In the genomic region with DNA sequence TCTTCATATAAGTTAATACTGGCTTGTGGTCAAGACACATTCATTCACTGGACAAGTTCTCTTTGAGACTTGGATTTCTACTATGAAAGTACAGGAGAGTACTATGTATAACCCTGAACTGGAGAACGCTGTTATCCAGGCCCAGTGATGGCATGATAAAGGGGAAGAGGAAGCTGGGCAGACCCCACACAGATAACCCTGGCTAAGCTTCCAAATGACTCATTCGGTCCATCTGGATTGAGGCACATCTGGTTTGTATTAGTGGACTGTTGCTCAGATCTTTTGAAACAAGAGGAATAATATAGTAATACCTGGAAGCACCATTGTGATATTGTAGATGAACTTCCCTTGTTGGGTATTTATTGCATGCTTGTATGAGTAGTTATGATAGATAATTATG, we compare ENCODE assay signal across 23 mouse cellular contexts.
A peak's percentile ranks its signal among the peaks of the same experiment; 100 is the strongest.
DNase-seq lines count a peak whose midpoint lies in the region; ATAC-seq lines count a peak whose summit lies in the region.
"Had no signal": no experiment of that assay in that cellular context is flagged by ENCODE, and none has a peak within 500 bp of the region (broad histone marks: within the 10 kb centered on the region; RNA-seq: fewer than 3 reads in every experiment).

No protein-coding gene starts in this region.

- DNase-seq in embryo, embryonic 10 days (ENCODE audit: low spot score): peak; percentile 73
- DNase-seq in embryo, embryonic 11.5 days (ENCODE audit: low read depth, low spot score): peak; percentile 8
- peak; percentile 23 for DNase-seq in limb, embryonic 11.5 days (ENCODE audit: low spot score)
- no peak for DNase-seq in adrenal gland, postnatal 25 days
- no peak for DNase-seq in layer of hippocampus, postnatal 25 days (ENCODE audit: extremely low spot score in 1 of 2, low spot score in 1 of 2)
- DNase-seq: adrenal gland, postnatal 10 days; B cell, adult 2 months; cerebellum, adult 18-20 months; cerebellum, adult 9-11 months; cerebellum, postnatal 36 days; forebrain, postnatal 0 days; gastrocnemius, postnatal 10 days; heart, adult 18-20 months; heart, postnatal 14 days; kidney, adult 18-20 months had no signal

- H3K36me3 ChIP-seq in limb, embryonic 11.5 days (ENCODE audit: control insufficient read depth, insufficient read depth, low read length): no peaks in the 10 kb centered on the region
- no peaks in the 10 kb centered on the region for H3K36me3 ChIP-seq in midbrain, embryonic 15.5 days (replicated peaks)
- H3K36me3 ChIP-seq: embryonic facial prominence, embryonic 12.5 days; G1E; heart, embryonic 15.5 days; intestine, embryonic 15.5 days had no signal

- no peak for ATAC-seq in limb, embryonic 11.5 days (ENCODE audit: insufficient number of reproducible peaks, low FRiP score, low TSS enrichment, low read depth)
- no peak for ATAC-seq in midbrain, embryonic 15.5 days (replicated peaks)
- ATAC-seq: CD4-positive, CD25-positive, alpha-beta regulatory T cell, adult 4 months; forebrain, postnatal 0 days; intestine, embryonic 15.5 days had no signal

- no peak overlapping the region for H3K9ac ChIP-seq in limb, embryonic 11.5 days (ENCODE audit: low read length)
- no peak overlapping the region for H3K9ac ChIP-seq in midbrain, embryonic 15.5 days
- H3K9ac ChIP-seq: embryonic facial prominence, embryonic 12.5 days; forebrain, postnatal 0 days; heart, embryonic 15.5 days; hindbrain, embryonic 14.5 days; intestine, embryonic 15.5 days had no signal

- no peak overlapping the region for H3K27ac ChIP-seq in limb, embryonic 11.5 days (replicated peaks; ENCODE audit: low read depth, low read length)
- no peak overlapping the region for H3K27ac ChIP-seq in midbrain, embryonic 15.5 days
- H3K27ac ChIP-seq: embryonic facial prominence, embryonic 12.5 days; heart, embryonic 15.5 days; hindbrain, embryonic 14.5 days; intestine, embryonic 15.5 days had no signal

- no peaks in the 10 kb centered on the region for H3K9me3 ChIP-seq in limb, embryonic 11.5 days (ENCODE audit: control insufficient read depth, low read length)
- no peaks in the 10 kb centered on the region for H3K9me3 ChIP-seq in midbrain, embryonic 15.5 days
- H3K9me3 ChIP-seq: embryonic facial prominence, embryonic 12.5 days; heart, embryonic 15.5 days; intestine, embryonic 15.5 days had no signal

- 9% methylated on average over 2 of the region's 2 CpGs for WGBS in limb, embryonic 11.5 days
- 94% methylated on average over 2 of the region's 2 CpGs for WGBS in midbrain, embryonic 15.5 days

- no peaks in the 10 kb centered on the region for H3K4me1 ChIP-seq in limb, embryonic 11.5 days (ENCODE audit: control insufficient read depth, insufficient read depth, low read length)
- no peaks in the 10 kb centered on the region for H3K4me1 ChIP-seq in midbrain, embryonic 15.5 days
- H3K4me1 ChIP-seq: embryonic facial prominence, embryonic 12.5 days; heart, embryonic 15.5 days; intestine, embryonic 15.5 days had no signal

- H3K27me3 ChIP-seq in limb, embryonic 11.5 days (ENCODE audit: control insufficient read depth, insufficient read depth, low read length): no peaks in the 10 kb centered on the region
- no peaks in the 10 kb centered on the region for H3K27me3 ChIP-seq in midbrain, embryonic 15.5 days (replicated peaks)
- H3K27me3 ChIP-seq: embryonic facial prominence, embryonic 12.5 days; heart, embryonic 15.5 days; intestine, embryonic 15.5 days had no signal

- no peak overlapping the region for H3K4me2 ChIP-seq in limb, embryonic 11.5 days (ENCODE audit: low read depth, severe bottlenecking)
- no peak overlapping the region for H3K4me2 ChIP-seq in midbrain, embryonic 15.5 days
- H3K4me2 ChIP-seq: embryonic facial prominence, embryonic 12.5 days; heart, embryonic 11.5 days; heart, embryonic 15.5 days; hindbrain, embryonic 14.5 days; intestine, embryonic 15.5 days had no signal

- H3K4me3 ChIP-seq in limb, embryonic 11.5 days (ENCODE audit: low read depth, low read length): no peak overlapping the region
- H3K4me3 ChIP-seq in midbrain, embryonic 15.5 days: no peak overlapping the region
- H3K4me3 ChIP-seq: embryonic facial prominence, embryonic 12.5 days; heart, embryonic 15.5 days; intestine, embryonic 15.5 days had no signal

Comparison
In these comparisons a context has a peak if more than half of its experiments do, and no peak if none do; other contexts are left out.
1. DNase-seq: peak in embryo, embryonic 10 days (single experiment), embryo, embryonic 11.5 days (single experiment) and limb, embryonic 11.5 days (single experiment); none in adrenal gland, postnatal 25 days (single experiment) and layer of hippocampus, postnatal 25 days (0 of 2).